Mouse (Mus musculus): ENCODE measurements around the gene Tnp2. TPM values are rescaled to one million over a fixed set of nuclear protein-coding genes. Genes with fewer than 3 reads are reported as not detected.

Gene Tnp2
- not detected in 2 replicates for polyA plus RNA-seq (2015; fragmentation: Nextera tagmentation; extraction: Ambion mirVana)

- Histone ChIP-seq H3K27me3 (ENCODE audit: insufficient read depth, low read length) (no peaks in the 10 kb centered on the region), H3K4me2 (ENCODE audit: low read length) (no peak within 1 kb of the TSS), H3K27ac (no peak within 1 kb of the TSS), H3K9me3 (replicated peaks; ENCODE audit: low read length) (no peaks in the 10 kb centered on the region), H3K36me3 (ENCODE audit: insufficient read depth, low read length) (no peaks in the 10 kb centered on the region), H3K9ac (ENCODE audit: low read depth, low read length) (no peak within 1 kb of the TSS), H3K4me3 (replicated peaks; ENCODE audit: low read depth, low read length) (no peak within 1 kb of the TSS), H3K4me1 (replicated peaks; ENCODE audit: insufficient read depth, low read length) (peaks cover 23% of the 10 kb centered on the region)
- no peak for DNase-seq (ENCODE audit: low spot score)
- 42% methylated on average over 16 of the region's 16 CpGs for WGBS
- no peak for ATAC-seq (replicated peaks; ENCODE audit: low FRiP score, low read depth)
- no peak for TF ChIP-seq CTCF (IDR thresholded peaks at IDR 0.05; ENCODE audit: low read depth)
Observed at GRCm38 (mm10) chr16:10788271-10788670, at the start of gene Tnp2. Gene Tnp2 (minus strand): TSS chr16:10788660.

GRCm38 (mm10) chr16:10837903-10838302, 49.4 kb upstream of the Tnp2 start:
- H3K9ac ChIP-seq (ENCODE audit: low read depth, low read length) = no peak overlapping the region
- no peak for ATAC-seq (replicated peaks; ENCODE audit: low FRiP score, low read depth)
- WGBS = 81% methylated on average over 1 of the region's 1 CpGs
- no peak overlapping the region for H3K4me3 ChIP-seq (replicated peaks; ENCODE audit: low read depth, low read length)
- no peak for DNase-seq (ENCODE audit: low spot score)
- no peaks in the 10 kb centered on the region for H3K36me3 ChIP-seq (ENCODE audit: insufficient read depth, low read length)
- peaks cover 6% of the 10 kb centered on the region; the same call in 1 of the 2 replicates for H3K4me1 ChIP-seq (replicated peaks; ENCODE audit: insufficient read depth, low read length)
- no peak overlapping the region for H3K4me2 ChIP-seq (ENCODE audit: low read length)
- H3K27me3 ChIP-seq (ENCODE audit: insufficient read depth, low read length) = no peaks in the 10 kb centered on the region
- peak overlapping the region; percentile 37 for H3K27ac ChIP-seq
- no peak for TF ChIP-seq CTCF (IDR thresholded peaks at IDR 0.05; ENCODE audit: low read depth)
- H3K9me3 ChIP-seq (replicated peaks; ENCODE audit: low read length) = no peaks in the 10 kb centered on the region

GRCm38 (mm10) chr16:10837250-10837649, 48.8 kb upstream of the Tnp2 start:
- DNase-seq (ENCODE audit: low spot score) = no peak

GRCm38 (mm10) chr16:10836388-10836787, 47.9 kb upstream of the Tnp2 start:
- ATAC-seq (replicated peaks; ENCODE audit: low FRiP score, low read depth) (no peak), DNase-seq (ENCODE audit: low spot score) (no peak)
- H3K9ac ChIP-seq (ENCODE audit: low read depth, low read length) = no peak overlapping the region
- H3K27ac ChIP-seq = no peak overlapping the region
- no peak overlapping the region for H3K4me3 ChIP-seq (replicated peaks; ENCODE audit: low read depth, low read length)
- peaks cover 6% of the 10 kb centered on the region; the same call in 1 of the 2 replicates for H3K4me1 ChIP-seq (replicated peaks; ENCODE audit: insufficient read depth, low read length)
- no peaks in the 10 kb centered on the region for H3K9me3 ChIP-seq (replicated peaks; ENCODE audit: low read length)
- WGBS = 92% methylated on average over 3 of the region's 3 CpGs
- H3K36me3 ChIP-seq (ENCODE audit: insufficient read depth, low read length) = no peaks in the 10 kb centered on the region
- no peaks in the 10 kb centered on the region for H3K27me3 ChIP-seq (ENCODE audit: insufficient read depth, low read length)
- H3K4me2 ChIP-seq (ENCODE audit: low read length) = no peak overlapping the region
- TF ChIP-seq CTCF (IDR thresholded peaks at IDR 0.05; ENCODE audit: low read depth) = no peak

More at GRCm38 (mm10) chr16:10837250-10837649, 48.8 kb upstream of the Tnp2 start:
- no peak overlapping the region for H3K4me3 ChIP-seq (replicated peaks; ENCODE audit: low read depth, low read length)
- no peaks in the 10 kb centered on the region for H3K36me3 ChIP-seq (ENCODE audit: insufficient read depth, low read length)
- no peak overlapping the region for H3K27ac ChIP-seq
- H3K9ac ChIP-seq (ENCODE audit: low read depth, low read length) = no peak overlapping the region
- H3K4me1 ChIP-seq (replicated peaks; ENCODE audit: insufficient read depth, low read length) = peaks cover 6% of the 10 kb centered on the region; the same call in 1 of the 2 replicates
- no peak overlapping the region for H3K4me2 ChIP-seq (ENCODE audit: low read length)
- H3K27me3 ChIP-seq (ENCODE audit: insufficient read depth, low read length) = no peaks in the 10 kb centered on the region
- 67% methylated on average over 3 of the region's 3 CpGs for WGBS
- no peak for ATAC-seq (replicated peaks; ENCODE audit: low FRiP score, low read depth)
- no peaks in the 10 kb centered on the region for H3K9me3 ChIP-seq (replicated peaks; ENCODE audit: low read length)
- no peak for TF ChIP-seq CTCF (IDR thresholded peaks at IDR 0.05; ENCODE audit: low read depth)

- Histone ChIP-seq H3K4me3 (replicated peaks; ENCODE audit: low read depth, low read length) (peak within 1 kb of the TSS; percentile 72), H3K27ac (peak within 1 kb of the TSS; percentile 77), H3K4me2 (ENCODE audit: low read length) (peak within 1 kb of the TSS; percentile 94), H3K9ac (ENCODE audit: low read depth, low read length) (peak within 1 kb of the TSS; percentile 76), H3K9me3 (replicated peaks; ENCODE audit: low read length) (no peaks in the 10 kb centered on the region), H3K27me3 (ENCODE audit: insufficient read depth, low read length) (no peaks in the 10 kb centered on the region), H3K4me1 (replicated peaks; ENCODE audit: insufficient read depth, low read length) (peaks cover 6% of the 10 kb centered on the region; the same call in 1 of the 2 replicates), H3K36me3 (ENCODE audit: insufficient read depth, low read length) (no peaks in the 10 kb centered on the region)
- DNase-seq (ENCODE audit: low spot score) = peak; percentile 93
- WGBS = under 1% methylated on average over 56 of the region's 69 CpGs
- ATAC-seq (replicated peaks; ENCODE audit: low FRiP score, low read depth) = peak; percentile 90
- TF ChIP-seq CTCF (IDR thresholded peaks at IDR 0.05; ENCODE audit: low read depth) = no peak
Observed at GRCm38 (mm10) chr16:10834911-10835587, 46.6 kb upstream of the Tnp2 start, which contains the start of gene Rmi2. Gene Rmi2 (plus strand): TSS chr16:10835059.

- H3K27me3 ChIP-seq (ENCODE audit: insufficient read depth, low read length) = no peaks in the 10 kb centered on the region
- WGBS = 6% methylated on average over 12 of the region's 12 CpGs
- ATAC-seq (replicated peaks; ENCODE audit: low FRiP score, low read depth) (no peak), DNase-seq (ENCODE audit: low spot score) (no peak)
- H3K36me3 ChIP-seq (ENCODE audit: insufficient read depth, low read length) = no peaks in the 10 kb centered on the region
- no peak for TF ChIP-seq CTCF (IDR thresholded peaks at IDR 0.05; ENCODE audit: low read depth)
- H3K9ac ChIP-seq (ENCODE audit: low read depth, low read length) = 0 out of 2 replicates have a peak overlapping the region, but pooled peaks have one; percentile 76
- peak overlapping the region; percentile 72 for H3K4me3 ChIP-seq (replicated peaks; ENCODE audit: low read depth, low read length)
- H3K4me2 ChIP-seq (ENCODE audit: low read length) = peak overlapping the region; percentile 94
- H3K4me1 ChIP-seq (replicated peaks; ENCODE audit: insufficient read depth, low read length) = peaks cover 6% of the 10 kb centered on the region; the same call in 1 of the 2 replicates
- H3K9me3 ChIP-seq (replicated peaks; ENCODE audit: low read length) = no peaks in the 10 kb centered on the region
- no peak overlapping the region for H3K27ac ChIP-seq
Observed at GRCm38 (mm10) chr16:10834542-10834910, 46.1 kb upstream of the Tnp2 start.
